Mouse (Mus musculus) stomach, postnatal 0 days (tissue): ENCODE results near the gene Zdhhc24.

Experiments
- CTCF ChIP-seq: IDR thresholded peaks from 2 replicates; pipeline ENCODE4 v1.5.1; 2016; ENCODE audit warnings: antibody characterized with exemption, low read depth, mild to moderate bottlenecking, moderate library complexity
- EP300 ChIP-seq: optimal IDR thresholded peaks from 2 replicates; pipeline ENCODE3; 2016; ENCODE audit warnings: antibody characterized with exemption

- TF ChIP-seq CTCF = 0 out of 2 replicates have a peak, but pooled peaks have one; percentile 4
- no peak for TF ChIP-seq EP300
Observed at GRCm38 (mm10) chr19:4865147-4865546, 13.3 kb upstream of the Zdhhc24 start.
